Mouse (Mus musculus) lung, postnatal 0 days (tissue): Measurements from ENCODE around the gene Ddx59.

Source experiments
- CTCF ChIP-seq: IDR thresholded peaks from 2 replicates; pipeline ENCODE4 v1.5.1; 2016; ENCODE audit warnings: antibody characterized with exemption, mild to moderate bottlenecking
- EP300 ChIP-seq: IDR thresholded peaks from 2 replicates; pipeline ENCODE4 v1.6.1; 2016; ENCODE audit warnings: antibody characterized with exemption, mild to moderate bottlenecking, control low read depth

- TF ChIP-seq CTCF = no peak
- TF ChIP-seq EP300 = no peak
Observed at GRCm38 (mm10) chr1:136381583-136381982, 33.5 kb upstream of the Ddx59 start.
